Mouse (Mus musculus) retina, embryonic 14.5 days (tissue): ENCODE measurements at regions not wholly inside any gene's neighbourhood (a gene's known extent, or its start where the extent isn't known, plus 50 kb on each side); places are given as distances from the start of the nearest gene placed in this dataset.
A peak's percentile ranks its signal among the peaks of the same experiment; 100 is the strongest.

Experiments
- DNase-seq: peaks from one replicate; pipeline ENCODE4 v3.0.0-alpha.2; 2015; ENCODE audit warnings: low spot score

- DNase-seq, result no peak
Observed at GRCm38 (mm10) chr16:90614137-90614536, 113.1 kb downstream of the Mis18a start.

GRCm38 (mm10) chr16:90610097-90610808, 117.0 kb downstream of the Mis18a start:
- DNase-seq, result no peak

GRCm38 (mm10) chr16:90599329-90599870, 127.8 kb downstream of the Mis18a start:
- no peak for DNase-seq

GRCm38 (mm10) chr16:90598727-90599126, 128.5 kb downstream of the Mis18a start:
- DNase-seq, result no peak

- DNase-seq, result no peak
Observed at GRCm38 (mm10) chr16:90592721-90593481, 134.3 kb downstream of the Mis18a start.

GRCm38 (mm10) chr16:90585171-90585570, 142.0 kb downstream of the Mis18a start:
- DNase-seq, result peak; percentile 27

GRCm38 (mm10) chr16:90580411-90580810, 146.8 kb downstream of the Mis18a start:
- peak; percentile 22 for DNase-seq

GRCm38 (mm10) chr16:90571107-90571506, 156.1 kb downstream of the Mis18a start:
- DNase-seq, result no peak

- no peak for DNase-seq
Observed at GRCm38 (mm10) chr16:90569826-90570225, 157.4 kb downstream of the Mis18a start.

- DNase-seq, result no peak
Observed at GRCm38 (mm10) chr16:90565182-90565581, 162.0 kb downstream of the Mis18a start.

GRCm38 (mm10) chr16:90553120-90553519, 167.3 kb downstream of the Hunk start:
- DNase-seq, result no peak

- no peak for DNase-seq
Observed at GRCm38 (mm10) chr16:90551041-90551440, 165.2 kb downstream of the Hunk start.

- DNase-seq, result no peak
Observed at GRCm38 (mm10) chr16:90550058-90550795, 164.4 kb downstream of the Hunk start.
